Mouse (Mus musculus): ENCODE measurements at regions not wholly inside any gene's neighbourhood (a gene's known extent, or its start where the extent isn't known, plus 50 kb on each side); places are given as distances from the start of the nearest gene placed in this dataset.

- DNase-seq: no peak
- intact Hi-C loops (cut with DNase I): no loop called here
Observed at GRCm38 (mm10) chr4:71663397-71663796, 94.4 kb downstream of the Gm11232 start.

- intact Hi-C loops (cut with DNase I): no loop called here
- no peak for DNase-seq
Observed at GRCm38 (mm10) chr4:71640521-71640920, 117.2 kb downstream of the Gm11232 start.

GRCm38 (mm10) chr4:71627088-71627487, 130.7 kb downstream of the Gm11232 start:
- intact Hi-C loops (cut with DNase I): no loop called here
- DNase-seq: no peak

GRCm38 (mm10) chr4:71626626-71627025, 131.1 kb downstream of the Gm11232 start:
- intact Hi-C loops (cut with DNase I): no loop called here

GRCm38 (mm10) chr4:71624771-71625170, 133.0 kb downstream of the Gm11232 start:
- intact Hi-C loops (cut with DNase I): no loop called here
- no peak for DNase-seq

More at GRCm38 (mm10) chr4:71626626-71627025, 131.1 kb downstream of the Gm11232 start:
- DNase-seq: no peak

GRCm38 (mm10) chr4:71613720-71614119, 144.0 kb downstream of the Gm11232 start:
- no peak for DNase-seq
- intact Hi-C loops (cut with DNase I): no loop called here

- intact Hi-C loops (cut with DNase I): no loop called here
- DNase-seq: no peak
Observed at GRCm38 (mm10) chr4:71585880-71586279, 171.9 kb downstream of the Gm11232 start.

GRCm38 (mm10) chr4:71560656-71561055, 197.1 kb downstream of the Gm11232 start:
- intact Hi-C loops (cut with DNase I): no loop called here
- no peak for DNase-seq

- DNase-seq: no peak
- intact Hi-C loops (cut with DNase I): no loop called here
Observed at GRCm38 (mm10) chr4:71539200-71539599, 218.6 kb downstream of the Gm11232 start.

GRCm38 (mm10) chr4:71537971-71538370, 219.8 kb downstream of the Gm11232 start:
- no peak for DNase-seq

GRCm38 (mm10) chr4:71524255-71524970, 233.4 kb downstream of the Gm11232 start:
- intact Hi-C loops (cut with DNase I): no loop called here
- DNase-seq: no peak

More at GRCm38 (mm10) chr4:71537971-71538370, 219.8 kb downstream of the Gm11232 start:
- intact Hi-C loops (cut with DNase I): no loop called here

- intact Hi-C loops (cut with DNase I): no loop called here
- no peak for DNase-seq
Observed at GRCm38 (mm10) chr4:71520751-71521150, 237.0 kb downstream of the Gm11232 start.

GRCm38 (mm10) chr4:71517921-71518404, 239.8 kb downstream of the Gm11232 start:
- intact Hi-C loops (cut with DNase I): no loop called here
- no peak for DNase-seq

GRCm38 (mm10) chr4:71506911-71507310, 250.9 kb downstream of the Gm11232 start:
- intact Hi-C loops (cut with DNase I): no loop called here

GRCm38 (mm10) chr4:71489788-71490187, 268.0 kb downstream of the Gm11232 start:
- no peak for DNase-seq
- intact Hi-C loops (cut with DNase I): no loop called here

More at GRCm38 (mm10) chr4:71506911-71507310, 250.9 kb downstream of the Gm11232 start:
- no peak for DNase-seq

- intact Hi-C loops (cut with DNase I): no loop called here
- peak; percentile 3 to 11 for DNase-seq
Observed at GRCm38 (mm10) chr4:71488663-71489161, 269.1 kb downstream of the Gm11232 start.

GRCm38 (mm10) chr4:71488059-71488458, 269.7 kb downstream of the Gm11232 start:
- intact Hi-C loops (cut with DNase I): no loop called here
- DNase-seq: no peak

GRCm38 (mm10) chr4:71480960-71481359, 276.8 kb downstream of the Gm11232 start:
- DNase-seq: no peak
- intact Hi-C loops (cut with DNase I): no loop called here

GRCm38 (mm10) chr4:71470580-71470979, 287.2 kb downstream of the Gm11232 start:
- intact Hi-C loops (cut with DNase I): no loop called here
- DNase-seq: no peak

GRCm38 (mm10) chr4:71454811-71455210, 303.0 kb downstream of the Gm11232 start:
- no peak for DNase-seq
- intact Hi-C loops (cut with DNase I): no loop called here

- intact Hi-C loops (cut with DNase I): no loop called here
- no peak for DNase-seq
Observed at GRCm38 (mm10) chr4:71453499-71453898, 304.3 kb downstream of the Gm11232 start.

GRCm38 (mm10) chr4:71446461-71446860, 311.3 kb downstream of the Gm11232 start:
- DNase-seq: no peak
- intact Hi-C loops (cut with DNase I): no loop called here
